Mouse (Mus musculus): Measurements from ENCODE around the gene Olfr1322.

The Olfr1322 gene

DNA sequence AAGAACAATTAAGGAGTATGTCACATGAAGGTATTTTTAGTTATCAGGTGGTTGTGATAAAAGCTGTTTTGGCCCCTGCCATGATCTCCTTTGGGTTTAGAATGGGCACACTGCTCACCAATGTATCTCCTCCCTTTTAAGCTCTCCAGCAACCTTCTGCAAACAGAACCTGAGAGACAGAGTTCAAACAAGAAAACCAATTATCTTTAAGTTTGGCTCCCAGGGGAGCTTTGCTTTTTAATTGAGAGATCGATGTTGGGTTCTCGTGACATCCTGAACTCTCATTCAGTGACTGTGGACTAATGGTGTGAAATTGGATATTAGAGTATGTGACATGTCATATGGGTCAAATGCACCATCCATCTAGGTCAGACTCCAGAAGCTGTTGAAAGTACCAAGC is at the start of gene Olfr1322:
Olfr1322 (minus strand) TSS at position 101 of the 400 bp plus-strand sequence.
- no peak for DNase-seq

DNA sequence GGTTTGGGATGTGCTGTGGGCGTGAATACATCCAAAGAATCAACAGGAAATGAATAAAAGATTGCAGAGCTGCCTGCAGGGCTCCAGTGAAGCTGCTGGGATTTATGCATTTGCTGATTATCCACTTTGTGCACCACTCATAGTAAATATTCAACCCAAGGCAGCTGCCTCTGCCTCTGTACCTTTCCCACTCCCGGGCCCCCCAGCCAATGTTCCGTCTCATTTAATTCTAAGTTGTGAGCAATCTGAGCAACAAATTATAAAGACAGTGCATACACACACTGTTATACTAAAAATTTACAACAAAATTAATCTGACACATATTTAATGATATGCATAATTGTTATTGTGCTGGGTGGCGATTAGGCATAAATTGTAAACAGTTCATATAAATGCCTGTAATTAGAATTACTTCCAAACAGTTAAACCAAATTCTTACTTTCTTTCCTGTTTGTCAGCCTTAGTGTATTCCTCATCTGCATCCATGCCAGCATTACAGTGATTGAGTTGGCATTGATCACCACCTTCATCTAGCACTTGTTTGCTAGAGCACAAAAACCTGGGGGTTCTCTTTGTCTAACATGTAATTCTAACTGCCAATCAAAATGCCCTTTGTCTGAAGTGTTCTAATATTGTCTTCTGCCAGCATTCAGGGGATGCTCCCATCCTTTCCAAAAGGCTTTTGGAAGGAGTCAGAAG is 13.5 kb downstream of the Olfr1322 start:
- no peak for DNase-seq

All from kidney, adult 11 months (tissue).